Mouse (Mus musculus) heart, embryonic 15.5 days (tissue): ENCODE data around the gene Ccdc167. TPM values are rescaled to one million over a fixed set of nuclear protein-coding genes. Genes with fewer than 3 reads are reported as not detected.

Experiments used
- ATAC-seq: fragments of 200-750 bp; cut with Nextera tagmentation; replicated peaks from 2 replicates; pipeline ENCODE4 v1.8.0; 2017; ENCODE audit warnings: low read depth, moderate TSS enrichment; ENCODE audit not compliant: insufficient number of reproducible peaks, insufficient read depth, low FRiP score
- H3K27ac ChIP-seq: fragments of 300-500 bp; sonication (generic); 2 replicates; pipeline ENCODE4 v1.5.1; 2015; ENCODE audit warnings: mild to moderate bottlenecking, inconsistent platforms
- H3K27me3 ChIP-seq: fragments of 300-500 bp; sonication (generic); 2 replicates; pipeline ENCODE4 v1.6.1; 2015; ENCODE audit warnings: inconsistent platforms
- H3K36me3 ChIP-seq: fragments of 300-500 bp; sonication (generic); 2 replicates; pipeline ENCODE4 v1.6.1; 2015; ENCODE audit warnings: mild to moderate bottlenecking, inconsistent platforms
- H3K4me1 ChIP-seq: fragments of 300-500 bp; sonication (generic); replicated peaks from 2 replicates; pipeline ENCODE4 v1.6.1; 2015; ENCODE audit warnings: inconsistent platforms
- H3K4me2 ChIP-seq: fragments of 300-500 bp; sonication (generic); 2 replicates; pipeline ENCODE4 v1.6.1; 2015; ENCODE audit warnings: inconsistent platforms, mild to moderate bottlenecking, moderate library complexity
- H3K4me3 ChIP-seq: fragments of 300-500 bp; sonication (generic); 2 replicates; pipeline ENCODE4 v1.5.1; 2015; ENCODE audit warnings: mild to moderate bottlenecking, inconsistent platforms
- H3K9ac ChIP-seq: fragments of 300-500 bp; sonication (generic); 2 replicates; pipeline ENCODE4 v1.6.1; 2015; ENCODE audit warnings: mild to moderate bottlenecking, inconsistent platforms
- H3K9me3 ChIP-seq: fragments of 300-500 bp; sonication (generic); replicated peaks from 2 replicates; pipeline ENCODE4 v1.6.1; 2016; ENCODE audit warnings: inconsistent platforms
- WGBS: fragments of 180-500 bp; shearing (Covaris S2); methylation state at CpG from one replicate; pipeline ENCODE4 v1.1.7; 2015; ENCODE audit warnings: mixed read lengths; 5-methylcytosine and 5-hydroxymethylcytosine counted together
- polyA plus RNA-seq: library from polyadenylated mRNA; unstranded; fragments of >200 nt; fragmentation: Nextera tagmentation; extraction: Ambion mirVana; gene quantifications from 2 replicates; pipeline ENCODE4 v1.2.1, GENCODE M21; 2015

Gene Ccdc167
- polyA plus RNA-seq = 10.3 and 12.5 TPM in 2 replicates

DNA sequence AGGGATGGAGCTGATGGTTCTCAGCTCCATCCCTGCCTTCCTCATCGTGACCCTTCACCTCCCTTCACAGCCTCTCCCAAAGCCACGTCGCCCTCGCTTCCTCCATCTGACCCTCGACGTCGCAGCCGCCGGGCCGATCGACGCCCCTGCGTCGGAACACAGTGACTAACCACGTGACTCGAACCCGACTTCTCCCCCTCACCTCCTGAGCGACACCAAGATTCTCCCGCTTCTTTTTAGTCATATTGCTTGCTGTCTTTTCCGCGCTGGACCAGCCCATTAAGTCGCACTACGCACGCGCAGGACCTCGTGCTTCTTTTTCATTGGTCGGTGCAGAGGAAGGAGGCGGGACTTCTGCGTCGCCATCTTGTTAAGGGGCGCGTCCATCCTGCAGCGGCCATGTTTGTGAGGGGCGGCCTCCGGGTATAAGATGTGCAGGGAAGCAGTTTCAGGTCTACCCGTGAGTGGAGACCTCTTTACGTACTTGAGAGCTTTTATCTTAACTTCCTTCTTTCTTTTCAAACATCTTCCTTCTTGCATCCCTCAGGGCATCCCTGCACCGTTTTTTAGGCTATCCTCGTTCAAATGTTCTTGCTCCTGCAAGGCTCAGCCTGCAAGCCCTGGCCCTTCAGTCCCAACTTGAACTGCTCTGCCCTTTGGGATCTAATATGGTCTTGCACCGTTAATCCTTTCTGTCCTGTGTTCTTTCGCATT lies at the start of gene Ccdc167:
Gene Ccdc167, minus strand, starts transcription at position 313 of the 714 bp plus-strand sequence.
- Histone ChIP-seq H3K36me3 (no peaks in the 10 kb centered on the region), H3K27me3 (no peaks in the 10 kb centered on the region), H3K4me1 (peaks cover 20% of the 10 kb centered on the region), H3K4me3 (peak within 1 kb of the TSS; percentile 56), H3K27ac (0 out of 2 replicates have a peak within 1 kb of the TSS, but pooled peaks have one; percentile 19), H3K9me3 (no peaks in the 10 kb centered on the region), H3K9ac (peak within 1 kb of the TSS; percentile 53), H3K4me2 (peak within 1 kb of the TSS; percentile 74)
- 5% methylated on average over 41 of the region's 41 CpGs for WGBS
- ATAC-seq = peak; percentile 95

DNA sequence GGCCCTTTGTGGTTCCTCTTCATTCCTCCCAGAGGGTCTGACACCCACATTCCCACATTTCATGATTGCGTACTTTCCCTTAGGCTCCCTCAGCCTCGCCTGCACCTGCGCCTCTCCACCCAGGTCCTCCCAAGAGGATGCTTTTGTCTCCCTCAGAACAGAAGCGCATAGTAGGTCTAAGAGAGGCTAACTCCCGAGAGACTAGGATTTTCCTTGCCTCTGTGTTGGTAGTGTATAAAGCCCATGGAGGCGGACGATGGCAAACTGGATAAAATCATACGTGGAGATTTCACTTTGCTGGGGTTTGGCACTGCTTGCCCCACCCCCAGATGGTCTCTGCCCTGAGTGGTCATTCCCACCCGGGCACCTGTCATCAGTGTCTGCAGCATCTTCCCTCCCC lies 48.5 kb upstream of the Ccdc167 start:
- ATAC-seq = no peak
- no peak overlapping the region for H3K27ac ChIP-seq

DNA sequence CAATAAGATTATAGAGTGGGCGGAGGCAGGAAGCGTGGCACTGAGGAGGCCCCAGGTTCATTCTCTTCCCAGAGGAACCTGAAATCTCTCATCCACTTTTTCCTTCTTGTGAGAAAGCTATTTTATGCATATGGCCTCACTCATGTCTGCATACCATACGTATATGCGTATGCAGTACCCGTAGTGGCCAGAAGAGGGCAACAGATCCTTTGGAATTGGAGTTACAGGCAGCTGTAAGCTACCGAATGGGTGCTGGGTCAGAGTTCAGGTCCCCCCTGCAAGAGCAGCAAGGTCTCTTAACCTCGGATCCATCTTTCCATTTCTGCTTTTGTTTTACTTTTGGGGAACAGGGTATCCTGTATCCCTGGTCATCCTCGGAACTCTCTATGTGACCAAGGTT lies 45.7 kb upstream of the Ccdc167 start:
- H3K27me3 ChIP-seq = no peaks in the 10 kb centered on the region
- WGBS = 70% methylated on average over 8 of the region's 8 CpGs
- H3K36me3 ChIP-seq = no peaks in the 10 kb centered on the region
- H3K4me3 ChIP-seq = no peak overlapping the region
- H3K4me1 ChIP-seq = peaks cover 15% of the 10 kb centered on the region
- H3K9me3 ChIP-seq = no peaks in the 10 kb centered on the region
- no peak overlapping the region for H3K4me2 ChIP-seq
- no peak for ATAC-seq
- no peak overlapping the region for H3K9ac ChIP-seq
- no peak overlapping the region for H3K27ac ChIP-seq

More for the DNA sequence above, 48.5 kb upstream of the Ccdc167 start:
- H3K4me1 ChIP-seq = peaks cover 11% of the 10 kb centered on the region
- no peaks in the 10 kb centered on the region for H3K36me3 ChIP-seq
- H3K27me3 ChIP-seq = no peaks in the 10 kb centered on the region
- H3K9ac ChIP-seq = no peak overlapping the region
- H3K9me3 ChIP-seq = no peaks in the 10 kb centered on the region
- no peak overlapping the region for H3K4me2 ChIP-seq
- H3K4me3 ChIP-seq = no peak overlapping the region
- 80% methylated on average over 9 of the region's 9 CpGs for WGBS

DNA sequence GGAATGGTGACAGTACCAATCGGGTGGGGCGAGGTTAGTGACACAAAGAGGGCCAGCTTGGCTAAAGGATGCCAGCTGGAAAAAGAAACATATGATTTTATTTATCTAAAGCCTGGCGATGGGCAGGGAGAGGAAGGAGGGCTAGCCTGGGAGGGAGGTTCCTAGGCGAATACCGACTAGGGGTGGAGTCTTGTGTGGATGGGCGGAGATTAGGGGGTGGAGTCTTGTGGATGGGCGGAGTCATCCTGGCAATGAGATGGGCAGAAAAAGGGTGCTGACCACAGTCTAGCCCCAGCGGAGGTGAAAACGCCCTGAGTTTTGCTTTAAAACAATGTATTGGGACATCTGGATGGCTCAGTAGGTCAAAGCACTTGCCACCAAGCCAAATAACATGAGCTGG lies 45.1 kb upstream of the Ccdc167 start:
- Histone ChIP-seq H3K4me1 (peaks cover 15% of the 10 kb centered on the region), H3K36me3 (no peaks in the 10 kb centered on the region), H3K9me3 (no peaks in the 10 kb centered on the region), H3K27me3 (no peaks in the 10 kb centered on the region), H3K9ac (no peak overlapping the region), H3K4me3 (no peak overlapping the region), H3K4me2 (no peak overlapping the region), H3K27ac (no peak overlapping the region)
- WGBS = 77% methylated on average over 9 of the region's 9 CpGs
- no peak for ATAC-seq

DNA sequence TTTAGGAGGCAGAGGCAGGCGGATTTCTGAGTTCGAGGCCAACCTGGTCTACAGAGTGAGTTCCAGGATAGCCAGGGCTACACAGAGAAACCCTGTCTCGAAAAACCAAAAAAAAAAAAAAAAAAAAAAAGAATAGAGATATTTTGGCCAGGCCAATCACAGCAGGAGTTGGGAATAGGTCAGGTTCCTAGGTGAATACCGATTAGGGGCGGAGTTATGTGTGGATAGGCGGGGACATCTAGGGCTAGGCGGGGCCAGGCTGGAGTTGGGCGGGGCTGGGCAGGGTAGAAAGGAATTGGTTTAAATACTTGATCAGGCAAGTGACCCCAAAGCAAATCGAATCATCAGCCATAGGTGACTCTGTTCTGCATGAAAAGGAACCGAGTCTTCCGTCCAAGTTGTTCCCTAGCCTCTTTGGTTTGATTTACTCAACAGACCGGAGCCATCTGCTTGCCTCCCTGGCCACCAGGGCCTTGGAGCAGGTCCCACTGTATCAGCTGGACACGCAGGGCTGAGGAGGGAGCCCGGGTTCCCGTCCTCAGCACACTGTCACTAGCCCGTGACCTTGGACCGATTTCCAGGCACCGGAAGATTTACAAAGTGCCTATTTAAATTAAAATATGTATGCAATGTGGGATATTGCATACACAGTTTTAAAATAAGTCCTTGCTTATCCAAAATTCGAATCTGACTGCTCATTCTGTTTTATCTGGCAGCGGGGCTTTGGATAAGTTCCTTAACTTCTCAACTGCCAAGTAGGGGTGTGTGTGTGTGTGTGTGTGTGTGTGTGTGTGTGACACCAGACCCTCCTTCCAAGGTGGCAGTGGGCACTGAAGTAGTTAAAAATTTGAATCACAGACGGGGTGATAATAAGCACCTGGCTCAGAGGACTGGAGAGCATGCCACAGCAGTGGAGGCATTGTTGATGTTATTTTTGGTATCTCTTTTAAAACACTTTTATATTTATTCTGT lies 43.8 kb upstream of the Ccdc167 start:
- Histone ChIP-seq H3K27me3 (no peaks in the 10 kb centered on the region), H3K27ac (peak overlapping the region; percentile 87), H3K9ac (no peak overlapping the region), H3K4me2 (0 out of 2 replicates have a peak overlapping the region, but pooled peaks have one; percentile 53), H3K4me3 (no peak overlapping the region), H3K4me1 (peaks cover 15% of the 10 kb centered on the region), H3K9me3 (no peaks in the 10 kb centered on the region), H3K36me3 (no peaks in the 10 kb centered on the region)
- ATAC-seq = no peak
- WGBS = 64% methylated on average over 20 of the region's 21 CpGs

DNA sequence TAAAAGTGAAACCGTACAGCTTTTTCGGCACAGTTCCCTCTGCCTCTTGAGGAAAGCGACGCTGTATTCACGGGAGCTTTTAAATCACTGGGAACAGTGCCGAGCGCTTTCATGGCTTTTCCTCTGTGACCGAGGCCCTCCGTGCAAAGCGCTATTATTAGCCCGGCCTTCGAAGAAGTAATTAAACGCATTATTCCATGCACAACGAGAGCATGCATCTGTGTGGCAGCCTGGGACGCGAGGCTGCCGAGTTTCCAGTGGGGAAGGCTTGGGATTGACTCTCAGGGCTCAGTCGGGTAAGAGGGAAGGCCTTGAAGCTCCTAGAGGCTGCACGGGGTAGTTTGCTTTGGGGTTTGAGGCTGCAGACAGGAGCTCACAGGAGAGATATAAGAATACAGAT lies 43.1 kb upstream of the Ccdc167 start:
- WGBS = 53% methylated on average over 19 of the region's 19 CpGs
- Histone ChIP-seq H3K4me1 (peaks cover 15% of the 10 kb centered on the region), H3K4me3 (peak overlapping the region; percentile 12; the same call in 1 of the 2 replicates), H3K9ac (no peak overlapping the region; the same call in 1 of the 2 replicates), H3K27ac (peak overlapping the region; percentile 87), H3K9me3 (no peaks in the 10 kb centered on the region), H3K36me3 (no peaks in the 10 kb centered on the region), H3K27me3 (no peaks in the 10 kb centered on the region), H3K4me2 (peak overlapping the region; percentile 53)
- 0 out of 2 replicates have a peak, but pooled peaks have one; percentile 38 for ATAC-seq

DNA sequence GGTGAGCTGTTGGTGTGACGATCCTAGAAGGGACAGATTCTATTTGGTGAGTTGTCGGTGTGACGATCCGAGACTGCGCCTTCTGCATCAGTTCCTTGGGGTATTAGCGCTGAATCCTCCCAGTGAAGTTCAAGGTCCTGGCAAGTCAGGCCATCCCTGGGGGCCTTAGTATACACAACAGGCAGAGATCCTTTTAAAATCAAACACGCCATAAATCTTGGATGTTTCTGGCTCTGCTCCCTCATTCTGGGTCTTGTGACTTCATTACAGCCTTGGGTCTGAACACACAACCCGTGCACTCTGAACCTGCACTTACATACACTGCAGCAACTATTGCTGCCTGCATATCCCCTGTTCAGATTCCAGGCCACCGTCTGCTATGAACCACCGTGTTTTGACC lies 39.5 kb upstream of the Ccdc167 start:
- H3K27ac ChIP-seq = no peak overlapping the region
- no peaks in the 10 kb centered on the region for H3K9me3 ChIP-seq
- H3K27me3 ChIP-seq = no peaks in the 10 kb centered on the region
- H3K36me3 ChIP-seq = no peaks in the 10 kb centered on the region
- no peak overlapping the region for H3K9ac ChIP-seq
- WGBS = 83% methylated on average over 10 of the region's 10 CpGs
- no peak overlapping the region for H3K4me2 ChIP-seq
- H3K4me3 ChIP-seq = no peak overlapping the region
- ATAC-seq = no peak
- H3K4me1 ChIP-seq = peaks cover 14% of the 10 kb centered on the region

DNA sequence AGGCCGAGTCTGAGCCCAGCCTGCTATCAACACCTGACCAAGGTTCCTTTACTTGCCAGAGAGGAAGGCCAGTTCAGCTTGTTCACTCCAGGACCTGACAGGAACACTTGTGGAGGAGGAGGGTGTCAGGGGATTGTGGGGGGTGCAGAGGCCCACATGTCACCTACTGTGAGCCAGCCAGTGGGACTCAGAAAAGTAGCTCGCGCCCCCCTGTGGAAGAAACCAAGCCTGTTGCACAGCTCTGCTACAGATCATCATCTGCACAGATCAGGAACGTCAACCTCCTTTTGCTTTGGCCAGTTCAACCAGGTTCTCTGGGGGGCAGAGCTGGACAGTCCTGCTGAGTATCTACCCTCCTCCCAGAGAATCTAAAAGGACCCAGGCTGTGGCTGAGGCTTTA lies 37.7 kb upstream of the Ccdc167 start:
- H3K36me3 ChIP-seq = no peaks in the 10 kb centered on the region
- no peaks in the 10 kb centered on the region for H3K9me3 ChIP-seq
- no peak; the same call in 1 of the 2 replicates for ATAC-seq
- H3K9ac ChIP-seq = no peak overlapping the region
- H3K4me2 ChIP-seq = no peak overlapping the region
- WGBS = 51% methylated on average over 4 of the region's 4 CpGs
- H3K27ac ChIP-seq = no peak overlapping the region
- H3K27me3 ChIP-seq = no peaks in the 10 kb centered on the region
- H3K4me3 ChIP-seq = no peak overlapping the region
- peaks cover 10% of the 10 kb centered on the region for H3K4me1 ChIP-seq

DNA sequence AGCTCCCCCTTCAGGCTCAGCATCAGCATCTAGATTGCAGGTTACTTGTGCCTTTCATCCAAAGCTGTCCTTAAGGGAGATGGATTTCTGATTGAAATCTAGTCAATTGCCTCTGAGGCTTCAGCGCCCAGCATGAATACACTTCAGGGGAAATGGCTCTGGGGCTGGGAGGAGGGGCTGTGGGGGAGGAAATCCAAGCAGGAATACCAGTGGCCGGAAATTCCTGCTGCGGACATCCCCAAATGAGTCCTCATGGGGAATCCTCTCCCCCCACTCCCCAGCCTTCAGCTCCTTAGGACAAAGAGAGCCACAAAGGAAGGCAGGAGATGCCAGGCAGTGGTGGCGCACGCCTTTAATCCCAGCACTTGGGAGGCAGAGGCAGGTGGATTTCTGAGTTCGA lies 30.6 kb upstream of the Ccdc167 start:
- H3K4me3 ChIP-seq = no peak overlapping the region
- no peak overlapping the region for H3K27ac ChIP-seq
- no peaks in the 10 kb centered on the region for H3K36me3 ChIP-seq
- WGBS = 73% methylated on average over 6 of the region's 6 CpGs
- no peaks in the 10 kb centered on the region for H3K9me3 ChIP-seq
- H3K9ac ChIP-seq = no peak overlapping the region
- no peak for ATAC-seq
- H3K4me1 ChIP-seq = peaks cover 21% of the 10 kb centered on the region
- H3K4me2 ChIP-seq = no peak overlapping the region
- H3K27me3 ChIP-seq = no peaks in the 10 kb centered on the region

DNA sequence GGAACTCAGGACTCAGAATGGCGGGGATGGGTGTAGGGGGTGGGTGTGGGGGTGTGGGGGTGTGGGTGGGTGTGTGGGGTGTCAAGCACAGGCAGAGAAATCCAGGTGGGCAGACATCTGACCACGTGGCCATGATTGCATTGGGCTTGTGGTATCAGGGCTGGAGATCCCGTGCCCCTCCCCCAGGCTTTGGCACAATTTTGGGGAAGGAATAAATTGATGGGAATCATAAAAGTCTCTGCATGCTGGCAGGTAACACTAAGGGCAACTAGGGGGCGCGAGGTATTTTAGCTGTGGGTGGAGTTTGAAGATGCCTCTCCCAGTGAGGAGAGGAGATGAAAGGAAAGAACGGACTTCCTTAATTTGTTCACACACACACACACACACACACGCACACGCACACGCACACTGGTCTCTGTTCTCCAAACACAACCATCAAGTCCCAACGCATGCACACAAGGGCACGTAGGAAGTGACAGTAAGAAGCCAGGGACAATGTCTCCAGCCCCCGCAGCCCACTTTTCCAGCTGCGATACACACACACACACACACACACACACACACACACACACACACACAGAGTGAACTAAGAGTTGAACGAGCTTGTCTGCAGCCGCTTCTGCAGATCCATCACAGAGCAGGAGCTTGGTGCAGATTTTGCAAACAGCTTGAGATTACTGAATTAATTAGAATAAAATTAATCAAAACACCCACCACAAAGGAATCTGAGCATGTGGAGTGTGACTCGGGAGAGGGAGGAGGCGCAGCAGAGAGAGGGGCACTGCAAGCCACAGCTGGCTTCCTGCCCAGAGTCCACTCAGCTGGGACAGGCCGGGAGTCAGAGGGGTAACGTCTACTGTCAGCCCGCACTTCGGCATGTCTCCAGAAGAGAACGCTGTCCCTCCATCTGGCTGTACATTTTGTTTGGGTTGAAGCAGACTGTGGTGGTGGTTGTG lies 21.3 kb upstream of the Ccdc167 start:
- H3K27ac ChIP-seq = peak overlapping the region; percentile 69
- ATAC-seq = peak; percentile 86
- no peaks in the 10 kb centered on the region for H3K36me3 ChIP-seq
- H3K9ac ChIP-seq = no peak overlapping the region
- H3K4me2 ChIP-seq = peak overlapping the region; percentile 44
- H3K9me3 ChIP-seq = no peaks in the 10 kb centered on the region
- H3K4me3 ChIP-seq = no peak overlapping the region
- H3K4me1 ChIP-seq = peaks cover 36% of the 10 kb centered on the region
- WGBS = 28% methylated on average over 22 of the region's 22 CpGs
- no peaks in the 10 kb centered on the region for H3K27me3 ChIP-seq
